Mouse (Mus musculus) hindbrain, embryonic 15.5 days (tissue): ENCODE results near the gene Olfr1224-ps1. TPM values are rescaled to one million over a fixed set of nuclear protein-coding genes. Genes with fewer than 3 reads are reported as not detected.
"Not testable (repeated sequence)": the region's sequence is repeated elsewhere in the genome, so short reads cannot be mapped to it uniquely, and the experiment has no call there.

Experiments used
- ATAC-seq: fragments of 200-750 bp; cut with Nextera tagmentation; 2 replicates; pipeline ENCODE4 v1.8.0; 2017; ENCODE audit warnings: low read depth, moderate number of reproducible peaks, moderate TSS enrichment; ENCODE audit not compliant: low FRiP score
- H3K27ac ChIP-seq: fragments of 300-500 bp; sonication (generic); replicated peaks from 2 replicates; pipeline ENCODE4 v1.5.1; 2015; ENCODE audit warnings: mild to moderate bottlenecking, inconsistent platforms
- H3K27me3 ChIP-seq: fragments of 300-500 bp; sonication (generic); 2 replicates; pipeline ENCODE4 v1.6.1; 2015; ENCODE audit warnings: control low read depth, inconsistent platforms
- H3K36me3 ChIP-seq: fragments of 300-500 bp; sonication (generic); 2 replicates; pipeline ENCODE4 v1.6.1; 2015; ENCODE audit warnings: control low read depth, inconsistent platforms
- H3K4me1 ChIP-seq: fragments of 300-500 bp; sonication (generic); replicated peaks from 2 replicates; pipeline ENCODE4 v1.6.1; 2015; ENCODE audit warnings: control low read depth, inconsistent platforms
- H3K4me2 ChIP-seq: fragments of 300-500 bp; sonication (generic); 2 replicates; pipeline ENCODE4 v1.6.1; 2015; ENCODE audit warnings: moderate library complexity, mild to moderate bottlenecking, inconsistent platforms
- H3K4me3 ChIP-seq: fragments of 300-500 bp; sonication (generic); 2 replicates; pipeline ENCODE4 v1.5.1; 2015; ENCODE audit warnings: mild to moderate bottlenecking, inconsistent platforms
- H3K9ac ChIP-seq: fragments of 300-500 bp; sonication (generic); 2 replicates; pipeline ENCODE4 v1.6.1; 2015; ENCODE audit warnings: inconsistent platforms
- H3K9me3 ChIP-seq: fragments of 300-500 bp; sonication (generic); 2 replicates; pipeline ENCODE4 v1.6.1; 2016; ENCODE audit warnings: control low read depth, inconsistent platforms
- WGBS: fragments of 180-500 bp; shearing (Covaris S2); methylation state at CpG from one replicate; pipeline ENCODE4 v1.1.7; 2015; 5-methylcytosine and 5-hydroxymethylcytosine counted together
- polyA plus RNA-seq: library from polyadenylated mRNA; unstranded; fragments of >200 nt; fragmentation: Nextera tagmentation; extraction: Ambion mirVana; gene quantifications from 2 replicates; pipeline ENCODE4 v1.2.1, GENCODE M21; 2015

Olfr1224-ps1 gene
- polyA plus RNA-seq = not detected in 2 replicates

- 92% methylated on average over 8 of the region's 8 CpGs for WGBS
- not testable (repeated sequence) for ATAC-seq, H3K4me3 ChIP-seq, H3K4me2 ChIP-seq, H3K9ac ChIP-seq, H3K27ac ChIP-seq, H3K9me3 ChIP-seq, H3K27me3 ChIP-seq, H3K36me3 ChIP-seq, H3K4me1 ChIP-seq
Observed at GRCm38 (mm10) chr2:89163991-89164390, at the start of gene Olfr1224-ps1. Gene Olfr1224-ps1, minus strand, starts transcription at chr2:89164091.

GRCm38 (mm10) chr2:89199948-89200347 lies 36.1 kb upstream of the Olfr1224-ps1 start, which contains the start of gene Olfr1226:
Gene Olfr1226, minus strand, starts transcription at chr2:89200048.
- Histone ChIP-seq H3K4me2 (no peak within 1 kb of the TSS), H3K27me3 (no peaks in the 10 kb centered on the region), H3K36me3 (no peaks in the 10 kb centered on the region), H3K4me3 (no peak within 1 kb of the TSS), H3K9me3 (no peaks in the 10 kb centered on the region), H3K4me1 (no peaks in the 10 kb centered on the region), H3K9ac (no peak within 1 kb of the TSS), H3K27ac (no peak within 1 kb of the TSS)
- ATAC-seq = no peak
- WGBS = 63% methylated on average over 2 of the region's 2 CpGs

- Histone ChIP-seq H3K36me3 (no peaks in the 10 kb centered on the region), H3K27me3 (no peaks in the 10 kb centered on the region), H3K4me3 (no peak overlapping the region), H3K4me1 (no peaks in the 10 kb centered on the region), H3K27ac (no peak overlapping the region), H3K4me2 (no peak overlapping the region), H3K9ac (no peak overlapping the region), H3K9me3 (no peaks in the 10 kb centered on the region)
- no peak for ATAC-seq
- 92% methylated on average over 3 of the region's 3 CpGs for WGBS
Observed at GRCm38 (mm10) chr2:89196325-89196982, 32.6 kb upstream of the Olfr1224-ps1 start.

- no peak for ATAC-seq
- Histone ChIP-seq H3K27me3 (no peaks in the 10 kb centered on the region), H3K36me3 (no peaks in the 10 kb centered on the region), H3K4me2 (no peak within 1 kb of the TSS), H3K9me3 (no peaks in the 10 kb centered on the region), H3K9ac (no peak within 1 kb of the TSS), H3K4me1 (no peaks in the 10 kb centered on the region), H3K27ac (no peak within 1 kb of the TSS), H3K4me3 (no peak within 1 kb of the TSS)
- WGBS = 90% methylated on average over 1 of the region's 1 CpGs
Observed at GRCm38 (mm10) chr2:89174569-89174968, 10.7 kb upstream of the Olfr1224-ps1 start, which contains the start of gene Olfr1225. Gene Olfr1225, minus strand, starts transcription at chr2:89174669.

- H3K36me3 ChIP-seq, ATAC-seq, H3K27ac ChIP-seq, H3K9me3 ChIP-seq, H3K4me3 ChIP-seq, H3K4me1 ChIP-seq, H3K9ac ChIP-seq, H3K27me3 ChIP-seq, H3K4me2 ChIP-seq: not testable (repeated sequence)
- WGBS = 93% methylated on average over 4 of the region's 4 CpGs
Observed at GRCm38 (mm10) chr2:89164711-89165110, 820 bp upstream of the Olfr1224-ps1 start.

- no peak for ATAC-seq
- 72% methylated on average over 1 of the region's 1 CpGs for WGBS
- no peak within 1 kb of the TSS for H3K9ac ChIP-seq
- H3K9me3 ChIP-seq = no peaks in the 10 kb centered on the region
- no peak within 1 kb of the TSS for H3K27ac ChIP-seq
- H3K36me3 ChIP-seq = no peaks in the 10 kb centered on the region
- H3K27me3 ChIP-seq = no peaks in the 10 kb centered on the region
- H3K4me3 ChIP-seq = no peak within 1 kb of the TSS
- H3K4me2 ChIP-seq = no peak within 1 kb of the TSS
- no peaks in the 10 kb centered on the region for H3K4me1 ChIP-seq
Observed at GRCm38 (mm10) chr2:89151460-89151859, 12.4 kb downstream of the Olfr1224-ps1 start, which contains the start of gene Olfr1223. Gene Olfr1223, minus strand, starts transcription at chr2:89151560.

- H3K4me2 ChIP-seq = no peak within 1 kb of the TSS
- H3K9me3 ChIP-seq = no peaks in the 10 kb centered on the region
- no peak for ATAC-seq
- no peak within 1 kb of the TSS for H3K9ac ChIP-seq
- H3K36me3 ChIP-seq = no peaks in the 10 kb centered on the region
- H3K27ac ChIP-seq = no peak within 1 kb of the TSS
- no peaks in the 10 kb centered on the region for H3K4me1 ChIP-seq
- WGBS = 84% methylated on average over 3 of the region's 3 CpGs
- H3K27me3 ChIP-seq = no peaks in the 10 kb centered on the region
- H3K4me3 ChIP-seq = no peak within 1 kb of the TSS
Observed at GRCm38 (mm10) chr2:89132954-89133353, 30.9 kb downstream of the Olfr1224-ps1 start, which contains the start of gene Olfr1222. Gene Olfr1222, minus strand, starts transcription at chr2:89133054.

GRCm38 (mm10) chr2:89117183-89117582 lies 46.7 kb downstream of the Olfr1224-ps1 start, which contains the start of gene Olfr1221:
Gene Olfr1221, minus strand, starts transcription at chr2:89117283.
- no peak within 1 kb of the TSS for H3K27ac ChIP-seq
- H3K4me2 ChIP-seq = no peak within 1 kb of the TSS
- no peaks in the 10 kb centered on the region for H3K9me3 ChIP-seq
- no peak within 1 kb of the TSS for H3K9ac ChIP-seq
- H3K4me1 ChIP-seq = no peaks in the 10 kb centered on the region
- 87% methylated on average over 2 of the region's 2 CpGs for WGBS
- H3K27me3 ChIP-seq = no peaks in the 10 kb centered on the region
- no peak within 1 kb of the TSS for H3K4me3 ChIP-seq
- H3K36me3 ChIP-seq = no peaks in the 10 kb centered on the region
- ATAC-seq = no peak

- Histone ChIP-seq H3K9ac (no peak within 1 kb of the TSS), H3K27ac (no peak within 1 kb of the TSS), H3K36me3 (no peaks in the 10 kb centered on the region), H3K27me3 (no peaks in the 10 kb centered on the region), H3K4me2 (no peak within 1 kb of the TSS), H3K4me1 (no peaks in the 10 kb centered on the region), H3K4me3 (no peak within 1 kb of the TSS), H3K9me3 (no peaks in the 10 kb centered on the region)
- 82% methylated on average over 3 of the region's 3 CpGs for WGBS
- ATAC-seq = no peak
Observed at GRCm38 (mm10) chr2:89106735-89107134, 57.2 kb downstream of the Olfr1224-ps1 start, which contains the start of gene Olfr1220. Gene Olfr1220, minus strand, starts transcription at chr2:89106835.

- Histone ChIP-seq H3K9me3 (no peaks in the 10 kb centered on the region), H3K9ac (no peak overlapping the region), H3K4me3 (no peak overlapping the region), H3K27me3 (no peaks in the 10 kb centered on the region), H3K27ac (no peak overlapping the region), H3K4me1 (no peaks in the 10 kb centered on the region), H3K4me2 (no peak overlapping the region), H3K36me3 (no peaks in the 10 kb centered on the region)
- ATAC-seq = no peak
Observed at GRCm38 (mm10) chr2:89105651-89106050, 58.2 kb downstream of the Olfr1224-ps1 start.
